Mouse (Mus musculus) liver, adult 2 months (tissue): ENCODE data around the gene Prdm16. TPM values are rescaled to one million over a fixed set of nuclear protein-coding genes. Genes with fewer than 3 reads are reported as not detected.

Experiments used
- DNase-seq: peaks from one replicate; pipeline ENCODE4 v3.0.0-alpha.2; 2011; ENCODE audit warnings: low read depth, low spot score; ENCODE audit errors: extremely low read depth
- H3K27ac ChIP-seq: fragments of 200-500 bp; replicated peaks from 2 replicates; pipeline ENCODE4 v1.5.1; 2012; ENCODE audit warnings: low read depth, mild to moderate bottlenecking, control low read depth, inconsistent platforms, low read length; ENCODE audit not compliant: insufficient read depth
- H3K27me3 ChIP-seq: fragments of 200-500 bp; 2 replicates; pipeline ENCODE4 v1.6.1; 2012; ENCODE audit warnings: mild to moderate bottlenecking, moderate library complexity, low read length, inconsistent platforms; ENCODE audit not compliant: control insufficient read depth, insufficient read depth
- H3K36me3 ChIP-seq: fragments of 200-500 bp; 2 replicates; pipeline ENCODE4 v1.6.1; 2012; ENCODE audit warnings: low read length, inconsistent platforms; ENCODE audit not compliant: control insufficient read depth, insufficient read depth
- H3K4me1 ChIP-seq: fragments of 200-500 bp; 2 replicates; pipeline ENCODE4 v1.6.1; 2011; ENCODE audit warnings: low read length; ENCODE audit not compliant: control insufficient read depth, insufficient read depth
- H3K4me3 ChIP-seq: fragments of 200-500 bp; 2 replicates; pipeline ENCODE4 v1.5.1; 2011; ENCODE audit warnings: low read depth, mild to moderate bottlenecking, control low read depth, low read length, moderate library complexity; ENCODE audit not compliant: insufficient read depth
- H3K79me2 ChIP-seq: fragments of 200-500 bp; 2 replicates; pipeline ENCODE4 v1.6.1; 2012; ENCODE audit warnings: inconsistent platforms, mild to moderate bottlenecking, low read length, moderate library complexity; ENCODE audit not compliant: control insufficient read depth, insufficient read depth
- H3K9ac ChIP-seq: fragments of 200-500 bp; 2 replicates; pipeline ENCODE4 v1.6.1; 2012; ENCODE audit warnings: low read depth, mild to moderate bottlenecking, control low read depth, inconsistent platforms, low read length
- CTCF ChIP-seq: fragments of 200-500 bp; IDR thresholded peaks from 2 replicates; pipeline ENCODE4 v1.5.1; 2011; ENCODE audit warnings: low read depth, low read length, control low read depth
- POLR2A ChIP-seq: fragments of 200-500 bp; IDR thresholded peaks from 2 replicates; pipeline ENCODE4 v1.6.1; 2011; ENCODE audit warnings: low read length, control low read depth; ENCODE audit not compliant: insufficient read depth; ENCODE audit errors: extremely low read depth
- WGBS: fragments of 180-500 bp; shearing (Covaris S2); methylation state at CpG from one replicate; pipeline ENCODE4 v1.1.7; 2018; 5-methylcytosine and 5-hydroxymethylcytosine counted together
- polyA plus RNA-seq: library from polyadenylated mRNA; depleted of rRNA; stranded (reverse); fragments of >200 nt; gene quantifications from 2 replicates; pipeline ENCODE4 v1.2.3, GENCODE M21; 2012
- total RNA-seq: library from RNA; depleted of rRNA; stranded (reverse); fragments of >200 nt; gene quantifications from 2 replicates; pipeline ENCODE4 v1.2.3, GENCODE M21; 2014

Gene Prdm16
- total and polyA plus RNA-seq, 2 experiments, result 0.22 to 0.37 TPM

DNA sequence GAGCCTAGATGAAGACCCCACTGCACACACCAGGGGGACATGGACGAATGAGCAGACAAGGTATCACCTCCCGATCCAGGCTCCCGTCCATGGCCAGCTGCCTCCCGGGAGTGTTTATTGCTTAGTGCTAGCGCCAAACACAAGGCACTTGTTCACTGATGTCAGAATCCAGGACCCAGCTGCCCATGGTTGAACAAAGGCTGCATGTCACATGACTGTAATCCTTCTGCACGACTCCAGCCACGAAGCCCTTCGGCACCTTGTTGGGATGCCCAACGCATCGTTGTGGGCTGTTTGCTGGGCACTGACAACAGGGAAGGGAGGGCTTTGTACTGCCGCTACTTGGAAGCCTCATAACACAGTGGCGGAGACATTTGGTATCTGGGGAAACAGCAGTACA, 300.9 kb downstream of the Prdm16 start, which contains the start of gene B230104I21Rik:
TSS of gene B230104I21Rik (plus strand) at position 367 of the 400 bp plus-strand sequence.
- no peaks in the 10 kb centered on the region for H3K4me1 ChIP-seq
- no peaks in the 10 kb centered on the region for H3K36me3 ChIP-seq
- 88% methylated on average over 12 of the region's 12 CpGs for WGBS
- H3K4me3 ChIP-seq, result peak within 1 kb of the TSS; percentile 46
- TF ChIP-seq CTCF, result no peak
- no peak within 1 kb of the TSS for H3K27ac ChIP-seq
- H3K27me3 ChIP-seq, result no peaks in the 10 kb centered on the region
- peak within 1 kb of the TSS; percentile 23 for H3K9ac ChIP-seq
- no peaks in the 10 kb centered on the region for H3K79me2 ChIP-seq
- no peak for DNase-seq

DNA sequence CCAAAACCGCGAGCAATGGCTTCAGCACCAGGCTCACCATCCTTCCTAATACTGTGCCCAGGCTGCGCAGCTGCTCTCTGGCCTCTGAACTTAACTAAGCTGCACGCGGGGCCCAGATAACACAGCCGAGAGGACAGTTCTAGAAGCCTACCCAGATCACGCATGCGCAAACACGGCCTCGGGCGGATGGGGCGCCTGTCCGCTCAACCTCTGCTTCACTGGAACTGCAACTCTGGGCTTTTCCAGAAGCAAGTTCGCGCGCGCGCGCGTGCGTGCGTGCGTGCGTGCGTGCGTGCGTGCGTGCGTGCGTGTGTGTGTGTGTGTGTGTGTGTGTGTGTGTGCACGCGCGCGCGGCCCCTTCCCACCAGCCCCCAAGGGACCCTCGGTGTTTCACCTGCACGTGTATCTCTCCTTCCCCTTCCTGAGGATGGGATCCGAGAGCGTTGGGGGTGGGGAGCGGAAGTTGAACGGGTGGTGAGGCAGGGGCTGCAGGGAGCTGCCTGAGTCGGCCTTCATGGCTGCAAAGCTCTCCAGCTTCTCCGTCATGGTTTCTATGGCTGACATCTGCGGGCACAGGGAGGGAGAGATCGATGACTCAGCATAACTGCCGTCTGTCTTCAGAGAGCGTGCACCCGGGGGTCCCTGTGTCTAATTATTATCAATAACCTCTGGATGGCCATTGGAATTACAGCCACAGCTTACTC, 301.8 kb downstream of the Prdm16 start:
- Histone ChIP-seq H3K9ac (peak overlapping the region; percentile 23), H3K4me1 (no peaks in the 10 kb centered on the region), H3K36me3 (no peaks in the 10 kb centered on the region), H3K27me3 (no peaks in the 10 kb centered on the region), H3K27ac (no peak overlapping the region), H3K79me2 (no peaks in the 10 kb centered on the region), H3K4me3 (peak overlapping the region; percentile 46)
- no peak for TF ChIP-seq POLR2A
- peak; percentile 18 for DNase-seq
- 60% methylated on average over 48 of the region's 48 CpGs for WGBS

DNA sequence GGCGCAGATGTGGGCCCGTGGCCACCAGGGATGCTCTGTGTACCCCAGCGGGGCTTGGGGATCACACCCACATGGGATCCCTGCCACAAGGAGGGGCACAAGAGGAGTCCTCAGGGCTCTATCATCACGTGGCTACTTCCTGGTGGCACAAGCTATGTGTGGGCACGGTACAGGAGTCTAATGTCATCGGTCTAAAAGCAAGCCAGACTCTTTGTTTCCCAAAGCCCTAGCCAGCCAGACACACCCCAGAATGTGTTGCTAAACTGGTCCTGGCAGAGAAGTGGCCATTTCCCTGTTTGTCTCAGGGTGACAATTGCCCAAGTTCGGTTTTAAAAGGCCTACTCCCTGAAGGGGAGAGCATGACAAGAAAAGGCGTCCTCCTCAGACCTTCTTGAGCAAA, 303.4 kb downstream of the Prdm16 start:
- Histone ChIP-seq H3K4me3 (no peak overlapping the region), H3K27ac (no peak overlapping the region), H3K27me3 (no peaks in the 10 kb centered on the region), H3K9ac (no peak overlapping the region), H3K4me1 (no peaks in the 10 kb centered on the region), H3K36me3 (no peaks in the 10 kb centered on the region), H3K79me2 (no peaks in the 10 kb centered on the region)
- no peak for DNase-seq
- no peak for TF ChIP-seq POLR2A
- 78% methylated on average over 8 of the region's 8 CpGs for WGBS

DNA sequence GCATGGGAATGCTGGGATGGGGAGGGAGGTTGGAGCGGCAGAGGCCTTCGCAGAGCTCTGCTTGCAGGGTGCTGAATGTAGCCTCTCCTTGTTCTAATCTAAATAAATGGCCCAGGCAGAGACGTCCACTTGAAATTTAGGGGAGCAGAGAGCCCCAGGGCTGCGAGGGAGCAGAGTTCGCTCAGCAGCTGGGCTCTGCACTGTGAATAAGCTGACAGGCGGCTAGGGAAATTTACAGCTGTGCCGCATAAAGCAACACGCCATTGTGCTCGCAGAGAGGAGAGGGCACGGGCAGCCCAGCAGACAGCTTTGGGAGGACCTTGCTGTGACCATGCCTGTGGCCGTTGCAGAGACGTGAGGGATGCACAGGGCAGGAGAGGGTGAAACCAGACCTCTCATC, 305.4 kb downstream of the Prdm16 start:
- DNase-seq, result no peak
- no peaks in the 10 kb centered on the region for H3K4me1 ChIP-seq
- H3K79me2 ChIP-seq, result no peaks in the 10 kb centered on the region
- no peak overlapping the region for H3K27ac ChIP-seq
- H3K36me3 ChIP-seq, result no peaks in the 10 kb centered on the region
- no peak overlapping the region for H3K4me3 ChIP-seq
- H3K27me3 ChIP-seq, result no peaks in the 10 kb centered on the region
- 84% methylated on average over 12 of the region's 12 CpGs for WGBS
- TF ChIP-seq CTCF (no peak), POLR2A (no peak)
- H3K9ac ChIP-seq, result no peak overlapping the region

DNA sequence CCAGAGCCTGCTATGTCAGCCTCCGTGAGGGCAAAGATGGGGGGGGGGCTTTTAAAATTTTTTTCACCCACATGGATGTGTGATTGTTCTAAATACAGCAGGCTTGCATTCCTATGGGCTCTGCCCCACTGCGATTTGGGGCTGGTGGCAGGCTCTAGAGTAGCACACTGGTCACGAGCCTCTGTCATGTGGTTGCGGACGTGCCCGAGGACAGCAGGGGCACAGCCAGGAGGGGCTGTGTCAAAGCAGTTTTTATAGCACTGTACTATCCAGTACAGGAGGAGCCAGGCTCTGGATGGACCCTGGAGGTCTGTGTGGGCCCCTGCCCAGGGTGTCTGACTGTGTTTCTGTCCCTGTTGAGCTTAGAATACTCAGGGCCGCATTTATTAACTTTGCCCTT, 306.7 kb downstream of the Prdm16 start:
- TF ChIP-seq POLR2A, result no peak
- TF ChIP-seq CTCF, result no peak
- H3K27me3 ChIP-seq, result no peaks in the 10 kb centered on the region
- no peak for DNase-seq

DNA sequence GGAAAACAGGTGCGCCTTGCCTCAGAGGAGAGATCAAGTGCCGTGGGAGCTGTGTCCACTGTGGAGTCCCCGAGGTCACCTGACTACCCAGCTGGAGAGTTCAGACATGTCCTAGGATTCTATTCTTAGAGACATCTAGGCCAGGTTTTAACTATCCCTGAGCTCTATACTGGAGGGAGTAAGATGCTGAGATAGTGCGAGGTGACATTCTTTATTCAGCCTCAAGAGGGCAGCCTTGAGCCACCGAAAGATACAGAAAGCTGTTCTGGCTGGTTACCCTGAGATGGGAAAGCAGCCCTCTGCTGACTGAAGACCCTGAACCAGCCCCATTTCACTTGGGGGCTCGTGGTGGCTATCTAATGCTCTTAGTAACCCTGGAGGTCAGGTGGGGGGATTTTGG, 307.8 kb downstream of the Prdm16 start:
- no peak for TF ChIP-seq POLR2A
- peak; percentile 59 for TF ChIP-seq CTCF
- Histone ChIP-seq H3K27ac (no peak overlapping the region), H3K4me3 (no peak overlapping the region), H3K79me2 (no peaks in the 10 kb centered on the region), H3K36me3 (no peaks in the 10 kb centered on the region), H3K4me1 (no peaks in the 10 kb centered on the region), H3K27me3 (no peaks in the 10 kb centered on the region), H3K9ac (no peak overlapping the region)
- DNase-seq, result peak; percentile 19
- WGBS, result 12% methylated on average over 6 of the region's 6 CpGs

More for the DNA sequence above, 306.7 kb downstream of the Prdm16 start:
- Histone ChIP-seq H3K79me2 (no peaks in the 10 kb centered on the region), H3K36me3 (no peaks in the 10 kb centered on the region), H3K4me1 (no peaks in the 10 kb centered on the region), H3K9ac (no peak overlapping the region), H3K4me3 (no peak overlapping the region), H3K27ac (no peak overlapping the region)
- WGBS, result 89% methylated on average over 7 of the region's 7 CpGs
